In genomic region chr1:191661019-191661796, GRCm38 (mm10) we compare ENCODE assay signal across 17 mouse cellular contexts. TPM values are rescaled to one million over a fixed set of nuclear protein-coding genes. Genes with fewer than 3 reads are reported as not detected.
DNase-seq lines count a peak whose midpoint lies in the region; ATAC-seq lines count a peak whose summit lies in the region.
"Had no signal": no experiment of that assay in that cellular context is flagged by ENCODE, and none has a peak within 500 bp of the region (broad histone marks: within the 10 kb centered on the region; RNA-seq: fewer than 3 reads in every experiment).

No protein-coding gene starts in this region.

- H3K27me3 ChIP-seq in heart, embryonic 10.5 days (ENCODE audit: insufficient read depth, poor library complexity, severe bottlenecking) = no peaks in the 10 kb centered on the region
- no peaks in the 10 kb centered on the region for H3K27me3 ChIP-seq in heart, embryonic 11.5 days (ENCODE audit: control insufficient read depth, insufficient read depth, low read length)
- H3K27me3 ChIP-seq: embryonic facial prominence, embryonic 15.5 days; lung, embryonic 15.5 days; Patski had no signal

- H3K27ac ChIP-seq in heart, embryonic 10.5 days = no peak overlapping the region
- no peak overlapping the region for H3K27ac ChIP-seq in heart, embryonic 11.5 days (ENCODE audit: low read depth, low read length)
- H3K27ac ChIP-seq: embryonic facial prominence, embryonic 15.5 days; lung, embryonic 15.5 days had no signal

- H3K9ac ChIP-seq in heart, embryonic 11.5 days (ENCODE audit: low read depth, low read length) = no peak overlapping the region
- H3K9ac ChIP-seq: embryonic facial prominence, embryonic 15.5 days; forebrain, postnatal 0 days; lung, embryonic 15.5 days had no signal

- no peaks in the 10 kb centered on the region for H3K36me3 ChIP-seq in heart, embryonic 10.5 days
- H3K36me3 ChIP-seq in heart, embryonic 11.5 days (ENCODE audit: control insufficient read depth, insufficient read depth, low read length) = no peaks in the 10 kb centered on the region
- H3K36me3 ChIP-seq: embryonic facial prominence, embryonic 15.5 days; lung, embryonic 15.5 days had no signal

- WGBS in heart, embryonic 10.5 days = 78% methylated on average over 8 of the region's 8 CpGs
- 65% methylated on average over 8 of the region's 8 CpGs for WGBS in heart, embryonic 11.5 days (ENCODE audit: insufficient replicate concordance)

- peak; percentile 56 for DNase-seq in heart, embryonic 10.5 days (ENCODE audit: low spot score)
- DNase-seq in A20 (ENCODE audit: low read depth, low spot score) = peak; percentile 68
- peak; percentile 51 to 90 for DNase-seq in adrenal gland, adult (ENCODE audit: inconsistent age in 2 of 2, low spot score in 1 of 2)
- DNase-seq in gastrocnemius, adult 8-10 months (ENCODE audit: low spot score in 2 of 2) = no peak
- no peak for DNase-seq in layer of hippocampus, postnatal 36 days
- DNase-seq: B cell, adult 2 months; cerebellum, postnatal 14 days; forebrain, postnatal 0 days; heart, postnatal 14 days; kidney, postnatal 36 days had no signal

- no peak overlapping the region for H3K4me3 ChIP-seq in heart, embryonic 10.5 days
- H3K4me3 ChIP-seq in heart, embryonic 11.5 days (ENCODE audit: low read depth, low read length) = no peak overlapping the region
- H3K4me3 ChIP-seq: embryonic facial prominence, embryonic 15.5 days; lung, embryonic 15.5 days had no signal

- peaks cover 7% of the 10 kb centered on the region for H3K4me1 ChIP-seq in heart, embryonic 10.5 days
- peaks cover 3% of the 10 kb centered on the region; the same call in 1 of the 2 replicates for H3K4me1 ChIP-seq in heart, embryonic 11.5 days (ENCODE audit: control insufficient read depth, insufficient read depth, low read length)

- no peak for ATAC-seq in heart, embryonic 11.5 days (replicated peaks; ENCODE audit: insufficient number of reproducible peaks, low FRiP score, low TSS enrichment)
- peak; percentile 75 to 86 for ATAC-seq in hematopoietic stem cell, adult 5-6 weeks (replicated peaks in 1 of 2; ENCODE audit: insufficient read depth in 1 of 2, low FRiP score in 2 of 2, low TSS enrichment in 1 of 2, low read depth in 1 of 2, poor library complexity in 2 of 2, severe bottlenecking in 2 of 2)
- no peak for ATAC-seq in erythroid progenitor cell, adult 5-6 weeks (replicated peaks; ENCODE audit: low FRiP score, poor library complexity, severe bottlenecking)
- ATAC-seq: forebrain, postnatal 0 days; midbrain, embryonic 16.5 days had no signal

- no peak overlapping the region for H3K4me2 ChIP-seq in heart, embryonic 11.5 days
- H3K4me2 ChIP-seq: embryonic facial prominence, embryonic 15.5 days; lung, embryonic 15.5 days had no signal

- no peaks in the 10 kb centered on the region for H3K9me3 ChIP-seq in heart, embryonic 10.5 days
- H3K9me3 ChIP-seq in heart, embryonic 11.5 days (replicated peaks; ENCODE audit: control insufficient read depth, low read length) = no peaks in the 10 kb centered on the region
- H3K9me3 ChIP-seq: embryonic facial prominence, embryonic 15.5 days; lung, embryonic 15.5 days had no signal

RNA-seq across cellular contexts. Expression of gene Lpgat1, which starts 56.4 kb away (rescaled TPM):
- polyA plus RNA-seq in heart, embryonic 10.5 days (2016; fragmentation: Nextera tagmentation; extraction: Ambion mirVana) = 25.7 and 46.0 TPM in 2 replicates
- 55.6 and 58.0 TPM in 2 replicates for polyA plus RNA-seq in heart, embryonic 11.5 days (2014; fragmentation: Nextera tagmentation; extraction: Ambion mirVana)
- 24.0 and 34.2 TPM in 2 replicates for total RNA-seq in hematopoietic stem cell, adult 5-6 weeks (2017)
- total RNA-seq in gastrocnemius, adult 8-10 months (2022) = 10 to 100 TPM; 28.5 to 36.4 (median 31.0) TPM
- 100 to 1,000 TPM; 117 to 128 TPM for total RNA-seq in layer of hippocampus, postnatal 36 days (2021)
- total RNA-seq in erythroid progenitor cell, adult 5-6 weeks (2015; ENCODE audit: low replicate concordance) = 7.2 and 8.8 TPM in 2 replicates
- total RNA-seq in erythroid progenitor cell, adult 5-6 weeks (2017; ENCODE audit: low replicate concordance) = 5.2 and 8.7 TPM in 2 replicates

Comparison
In these comparisons a context has a peak if more than half of its experiments do, and no peak if none do; other contexts are left out.
1. DNase-seq: peak in heart, embryonic 10.5 days (single experiment), A20 (single experiment) and adrenal gland, adult (2 of 2); none in gastrocnemius, adult 8-10 months (0 of 2) and layer of hippocampus, postnatal 36 days (0 of 2).
2. ATAC-seq: peak in hematopoietic stem cell, adult 5-6 weeks (2 of 2); none in heart, embryonic 11.5 days (single experiment) and erythroid progenitor cell, adult 5-6 weeks (single experiment).